In the genomic region with DNA sequence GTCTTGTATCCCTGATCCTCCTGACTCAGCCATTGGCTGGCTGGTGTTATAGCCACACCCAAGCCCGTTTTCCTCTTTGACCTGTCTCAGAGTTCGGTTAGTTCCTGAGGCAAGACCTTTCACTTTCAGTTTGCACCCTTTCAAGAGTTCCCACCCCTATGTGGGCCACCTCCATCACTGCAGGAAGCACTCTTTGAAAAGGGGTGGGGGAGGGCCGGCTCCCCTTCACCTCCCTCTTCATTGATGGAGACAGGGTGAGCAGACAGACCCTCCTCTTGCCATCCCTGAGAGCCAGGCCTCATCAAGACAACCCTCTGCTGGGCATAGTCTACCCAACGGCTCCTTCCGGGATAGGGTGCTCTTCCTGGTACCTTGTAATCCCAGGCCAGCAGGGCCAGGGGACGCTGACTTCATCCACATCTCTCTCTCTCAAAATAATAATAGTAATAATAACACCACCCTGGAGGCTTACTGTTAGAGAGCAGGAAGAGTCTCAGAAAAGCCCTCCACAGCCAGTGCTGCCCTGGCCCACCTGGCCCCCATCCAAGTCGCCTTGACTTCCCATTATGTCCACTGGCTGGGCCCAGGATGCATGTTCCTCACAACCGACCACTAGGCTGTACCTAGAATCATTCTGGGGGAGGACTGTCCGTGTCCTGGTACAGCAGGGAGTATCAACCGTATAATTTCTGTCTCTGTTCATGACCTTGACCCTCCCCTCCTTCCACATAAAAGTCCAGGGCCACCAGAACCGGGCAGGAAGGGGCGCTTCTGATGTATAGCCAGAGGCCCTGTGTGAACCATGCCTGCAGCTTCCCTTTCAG, we compare ENCODE assay signal across 8 mouse cellular contexts. TPM values are rescaled to one million over a fixed set of nuclear protein-coding genes. Genes with fewer than 3 reads are reported as not detected.
DNase-seq lines count a peak whose midpoint lies in the region; ATAC-seq lines count a peak whose summit lies in the region.

No protein-coding gene starts in this region.

- peak overlapping the region; percentile 98 for H3K9ac ChIP-seq in embryonic facial prominence, embryonic 14.5 days (ENCODE audit: low read depth, low read length)
- peak overlapping the region; percentile 96 for H3K9ac ChIP-seq in limb, embryonic 11.5 days (ENCODE audit: low read length)
- peak overlapping the region; percentile 97 for H3K9ac ChIP-seq in midbrain, embryonic 13.5 days (replicated peaks)

- peak overlapping the region; percentile 81 for H3K4me2 ChIP-seq in embryonic facial prominence, embryonic 14.5 days (ENCODE audit: low read depth, low read length)
- peak overlapping the region; percentile 89 for H3K4me2 ChIP-seq in limb, embryonic 11.5 days (ENCODE audit: low read depth, severe bottlenecking)
- peak overlapping the region; percentile 84 for H3K4me2 ChIP-seq in midbrain, embryonic 13.5 days (replicated peaks)

- peak; percentile 12; the same call in 1 of the 2 replicates for ATAC-seq in embryonic facial prominence, embryonic 14.5 days (ENCODE audit: low read depth)
- ATAC-seq in limb, embryonic 11.5 days (ENCODE audit: insufficient number of reproducible peaks, low FRiP score, low TSS enrichment, low read depth), result 0 out of 2 replicates have a peak, but pooled peaks have one; percentile 35
- ATAC-seq in midbrain, embryonic 13.5 days, result peak; percentile 25; the same call in 1 of the 2 replicates

- peaks cover 34% of the 10 kb centered on the region for H3K36me3 ChIP-seq in embryonic facial prominence, embryonic 14.5 days (ENCODE audit: control insufficient read depth, insufficient read depth, low read length)
- H3K36me3 ChIP-seq in limb, embryonic 11.5 days (ENCODE audit: control insufficient read depth, insufficient read depth, low read length), result peaks cover 11% of the 10 kb centered on the region
- peaks cover 31% of the 10 kb centered on the region for H3K36me3 ChIP-seq in midbrain, embryonic 13.5 days

- peaks cover 9% of the 10 kb centered on the region; the same call in 1 of the 2 replicates for H3K4me1 ChIP-seq in embryonic facial prominence, embryonic 14.5 days (ENCODE audit: control insufficient read depth, insufficient read depth, low read length)
- peaks cover 7% of the 10 kb centered on the region for H3K4me1 ChIP-seq in limb, embryonic 11.5 days (ENCODE audit: control insufficient read depth, insufficient read depth, low read length)
- peaks cover 19% of the 10 kb centered on the region for H3K4me1 ChIP-seq in midbrain, embryonic 13.5 days (replicated peaks)

- DNase-seq in gastrocnemius, postnatal 10 days, result peak; percentile 54
- no peak for DNase-seq in gastrocnemius, adult 8-10 months (ENCODE audit: low spot score in 2 of 2)
- peak; percentile 65 for DNase-seq in MN1 (ENCODE audit: low spot score)
- no peak for DNase-seq in embryonic facial prominence, embryonic 14.5 days (ENCODE audit: low spot score)
- DNase-seq in heart, postnatal 4 days, result peak; percentile 61
- DNase-seq in limb, embryonic 11.5 days (ENCODE audit: low spot score), result peak; percentile 46
- peak; percentile 71 for DNase-seq in thymus, postnatal 25 days

- no peaks in the 10 kb centered on the region for H3K27me3 ChIP-seq in embryonic facial prominence, embryonic 14.5 days (replicated peaks; ENCODE audit: control insufficient read depth, insufficient read depth, low read length)
- no peaks in the 10 kb centered on the region for H3K27me3 ChIP-seq in limb, embryonic 11.5 days (ENCODE audit: control insufficient read depth, insufficient read depth, low read length)
- no peaks in the 10 kb centered on the region for H3K27me3 ChIP-seq in midbrain, embryonic 13.5 days

- H3K9me3 ChIP-seq in embryonic facial prominence, embryonic 14.5 days (ENCODE audit: control insufficient read depth, low read length), result no peaks in the 10 kb centered on the region
- no peaks in the 10 kb centered on the region for H3K9me3 ChIP-seq in limb, embryonic 11.5 days (ENCODE audit: control insufficient read depth, low read length)
- no peaks in the 10 kb centered on the region for H3K9me3 ChIP-seq in midbrain, embryonic 13.5 days

- H3K4me3 ChIP-seq in embryonic facial prominence, embryonic 14.5 days (ENCODE audit: low read depth, low read length), result peak overlapping the region; percentile 79
- H3K4me3 ChIP-seq in limb, embryonic 11.5 days (ENCODE audit: low read depth, low read length), result peak overlapping the region; percentile 79
- peak overlapping the region; percentile 71 for H3K4me3 ChIP-seq in midbrain, embryonic 13.5 days (replicated peaks)

- 36% methylated on average over 12 of the region's 12 CpGs for whole genome bisulfite sequencing in embryonic facial prominence, embryonic 14.5 days
- 32% methylated on average over 12 of the region's 12 CpGs for WGBS in limb, embryonic 11.5 days
- 46% methylated on average over 12 of the region's 12 CpGs for WGBS in midbrain, embryonic 13.5 days

- peak overlapping the region; percentile 79 for H3K27ac ChIP-seq in embryonic facial prominence, embryonic 14.5 days (replicated peaks; ENCODE audit: low read depth, low read length)
- peak overlapping the region; percentile 79 for H3K27ac ChIP-seq in limb, embryonic 11.5 days (replicated peaks; ENCODE audit: low read depth, low read length)
- peak overlapping the region; percentile 79 for H3K27ac ChIP-seq in midbrain, embryonic 13.5 days

RNA-seq across cellular contexts. Expression of a gene that starts 1.1 kb away (rescaled TPM):
- total RNA-seq in gastrocnemius, postnatal 10 days (2021), result 10 to 100 TPM; 26.5 to 30.5 TPM
- total RNA-seq in gastrocnemius, adult 8-10 months (2022), result 10 to 100 TPM; 18.8 to 22.3 (median 21.4) TPM
- polyA plus RNA-seq in embryonic facial prominence, embryonic 14.5 days (2014; fragmentation: Nextera tagmentation; extraction: Ambion mirVana), result 9.0 and 9.8 TPM in 2 replicates
- total RNA-seq in heart, postnatal 4 days (2021), result 10 to 100 TPM; 46.8 to 52.4 TPM
- 10.9 and 15.6 TPM in 2 replicates for polyA plus RNA-seq in limb, embryonic 11.5 days (2014; fragmentation: Nextera tagmentation; extraction: Ambion mirVana)
- 2.4 and 3.1 TPM in 2 replicates for polyA plus RNA-seq in midbrain, embryonic 13.5 days (2015; fragmentation: Nextera tagmentation; extraction: Ambion mirVana)

RNA-seq across cellular contexts. Expression of a gene that starts 29.4 kb away (rescaled TPM):
- 1 to 10 TPM; 6.3 to 7.2 TPM for total RNA-seq in gastrocnemius, postnatal 10 days (2021)
- total RNA-seq in gastrocnemius, adult 8-10 months (2022), result 1 to 10 TPM; 1.4 to 2.8 (median 2.0) TPM
- polyA plus RNA-seq in embryonic facial prominence, embryonic 14.5 days (2014; fragmentation: Nextera tagmentation; extraction: Ambion mirVana), result 5.0 and 5.5 TPM in 2 replicates
- total RNA-seq in heart, postnatal 4 days (2021), result 1 to 10 TPM; 7.5 to 8.2 TPM
- 2.5 and 3.0 TPM in 2 replicates for polyA plus RNA-seq in limb, embryonic 11.5 days (2014; fragmentation: Nextera tagmentation; extraction: Ambion mirVana)
- 0.68 and 1.3 TPM in 2 replicates for polyA plus RNA-seq in midbrain, embryonic 13.5 days (2015; fragmentation: Nextera tagmentation; extraction: Ambion mirVana)

RNA-seq across cellular contexts. Expression of a gene that starts 54.7 kb away (rescaled TPM):
- total RNA-seq in gastrocnemius, postnatal 10 days (2021), result 1 to 10 TPM; 2.7 to 3.9 TPM
- total RNA-seq in gastrocnemius, adult 8-10 months (2022), result 1 to 10 TPM; 1.1 to 1.6 (median 1.5) TPM
- polyA plus RNA-seq in embryonic facial prominence, embryonic 14.5 days (2014; fragmentation: Nextera tagmentation; extraction: Ambion mirVana), result 9.0 and 9.1 TPM in 2 replicates
- total RNA-seq in heart, postnatal 4 days (2021), result 1 to 10 TPM; 3.9 to 5.5 TPM
- 11.5 and 14.0 TPM in 2 replicates for polyA plus RNA-seq in limb, embryonic 11.5 days (2014; fragmentation: Nextera tagmentation; extraction: Ambion mirVana)
- polyA plus RNA-seq in midbrain, embryonic 13.5 days (2015; fragmentation: Nextera tagmentation; extraction: Ambion mirVana), result 18.9 and 20.8 TPM in 2 replicates

Comparison
In these comparisons a context has a peak if more than half of its experiments do, and no peak if none do; other contexts are left out.
1. DNase-seq: peak in gastrocnemius, postnatal 10 days (single experiment), MN1 (single experiment), heart, postnatal 4 days (single experiment), limb, embryonic 11.5 days (single experiment) and thymus, postnatal 25 days (single experiment); none in gastrocnemius, adult 8-10 months (0 of 2) and embryonic facial prominence, embryonic 14.5 days (single experiment).
2. Peak in every context shown above with its lines, with median percentiles within 50 percentile points of each other: ATAC-seq, H3K27ac ChIP-seq, H3K4me2 ChIP-seq, H3K4me3 ChIP-seq and H3K9ac ChIP-seq.